In the genomic region with DNA sequence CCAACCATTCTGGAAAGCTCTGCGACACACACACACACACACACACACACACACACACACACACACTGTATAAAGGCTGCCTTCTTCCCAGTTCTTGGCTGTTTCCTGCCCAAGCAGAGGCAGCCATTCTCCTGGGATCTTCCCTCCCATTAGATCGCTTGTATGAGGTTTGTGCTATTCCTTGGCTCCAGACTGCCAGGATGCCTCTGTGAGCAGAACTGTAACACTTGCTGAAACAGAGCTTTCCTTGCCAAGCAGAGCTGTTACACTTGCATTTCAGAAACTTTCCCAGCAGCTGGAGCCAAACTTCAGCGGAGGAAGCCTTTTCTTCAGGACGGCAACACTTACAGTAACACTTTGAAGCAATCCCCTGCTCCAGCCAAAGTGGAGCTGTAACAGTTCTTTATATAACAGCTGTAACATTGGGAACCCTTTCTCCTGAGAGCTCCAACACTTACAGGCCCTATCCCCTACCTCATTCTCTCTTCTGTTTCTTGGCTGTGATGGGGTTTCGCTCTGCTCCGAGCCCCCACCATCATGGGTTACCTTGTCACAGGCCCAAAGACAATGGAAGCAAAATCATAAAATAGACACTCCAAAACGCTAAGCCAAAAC, we compare ENCODE assay signal across 9 mouse cellular contexts.
DNase-seq lines count a peak whose midpoint lies in the region; ATAC-seq lines count a peak whose summit lies in the region.
"Had no signal": no experiment of that assay in that cellular context is flagged by ENCODE, and none has a peak within 500 bp of the region (broad histone marks: within the 10 kb centered on the region; RNA-seq: fewer than 3 reads in every experiment).

No protein-coding gene starts in this region.

- H3K27me3 ChIP-seq in neural tube, embryonic 15.5 days (replicated peaks): no peaks in the 10 kb centered on the region
- H3K27me3 ChIP-seq in stomach, embryonic 16.5 days (ENCODE audit: control insufficient read depth, insufficient read depth, low read length): peaks cover 2% of the 10 kb centered on the region; the same call in 1 of the 2 replicates
- H3K27me3 ChIP-seq in hindbrain, embryonic 10.5 days (ENCODE audit: insufficient read depth, poor library complexity, severe bottlenecking): no peaks in the 10 kb centered on the region

- WGBS in neural tube, embryonic 15.5 days: 71% methylated on average over 7 of the region's 7 CpGs
- WGBS in stomach, embryonic 16.5 days: 71% methylated on average over 7 of the region's 7 CpGs
- WGBS in hindbrain, embryonic 10.5 days: 84% methylated on average over 7 of the region's 7 CpGs

- peak; percentile 3 for DNase-seq in adrenal gland, adult 8-10 months
- DNase-seq in adrenal gland, adult 18-20 months (ENCODE audit: low spot score in 2 of 2): no peak
- DNase-seq in neural tube, embryonic 10.5 days (ENCODE audit: extremely low spot score, low spot score): no peak
- peak; percentile 25 to 70 for DNase-seq in left cerebral cortex, postnatal 10 days (ENCODE audit: extremely low spot score in 1 of 2, low spot score in 2 of 2)
- DNase-seq in hindbrain, embryonic 10.5 days (ENCODE audit: low spot score): no peak

- no peaks in the 10 kb centered on the region for H3K9me3 ChIP-seq in neural tube, embryonic 15.5 days (replicated peaks)
- no peaks in the 10 kb centered on the region for H3K9me3 ChIP-seq in stomach, embryonic 16.5 days (replicated peaks; ENCODE audit: control insufficient read depth, low read length)
- H3K9me3 ChIP-seq in hindbrain, embryonic 10.5 days: no peaks in the 10 kb centered on the region

- no peak overlapping the region for H3K4me2 ChIP-seq in neural tube, embryonic 15.5 days
- H3K4me2 ChIP-seq in stomach, embryonic 16.5 days (ENCODE audit: low read depth, low read length): no peak overlapping the region
- H3K4me2 ChIP-seq: liver, embryonic 11.5 days had no signal

- no peaks in the 10 kb centered on the region for H3K4me1 ChIP-seq in neural tube, embryonic 15.5 days
- no peaks in the 10 kb centered on the region for H3K4me1 ChIP-seq in stomach, embryonic 16.5 days (ENCODE audit: control insufficient read depth, insufficient read depth, low read length)
- H3K4me1 ChIP-seq in hindbrain, embryonic 10.5 days (replicated peaks): no peaks in the 10 kb centered on the region

- H3K27ac ChIP-seq in neural tube, embryonic 15.5 days (replicated peaks): no peak overlapping the region; the same call in 1 of the 2 replicates
- H3K27ac ChIP-seq in stomach, embryonic 16.5 days (ENCODE audit: low read length): no peak overlapping the region
- no peak overlapping the region for H3K27ac ChIP-seq in hindbrain, embryonic 10.5 days

- H3K36me3 ChIP-seq in neural tube, embryonic 15.5 days: no peaks in the 10 kb centered on the region
- no peaks in the 10 kb centered on the region for H3K36me3 ChIP-seq in stomach, embryonic 16.5 days (ENCODE audit: control insufficient read depth, insufficient read depth, low read length)
- no peaks in the 10 kb centered on the region for H3K36me3 ChIP-seq in hindbrain, embryonic 10.5 days

- no peak overlapping the region for H3K4me3 ChIP-seq in neural tube, embryonic 15.5 days (replicated peaks)
- no peak overlapping the region for H3K4me3 ChIP-seq in stomach, embryonic 16.5 days (replicated peaks; ENCODE audit: low read length)
- H3K4me3 ChIP-seq in hindbrain, embryonic 10.5 days: no peak overlapping the region

- H3K9ac ChIP-seq in neural tube, embryonic 15.5 days (replicated peaks): no peak overlapping the region
- no peak overlapping the region for H3K9ac ChIP-seq in stomach, embryonic 16.5 days (ENCODE audit: low read length)

- intact Hi-C loops in left cerebral cortex, postnatal 10 days (cut with DNase I): no loop called here

- peak; percentile 35; the same call in 1 of the 2 replicates for ATAC-seq in neural tube, embryonic 15.5 days (ENCODE audit: low FRiP score)
- peak; percentile 40; the same call in 1 of the 2 replicates for ATAC-seq in stomach, embryonic 16.5 days (ENCODE audit: insufficient read depth, low FRiP score)
- ATAC-seq in megakaryocyte-erythroid progenitor cell, adult 5-6 weeks (replicated peaks; ENCODE audit: low FRiP score, low TSS enrichment, poor library complexity, severe bottlenecking): no peak

Comparison
In these comparisons a context has a peak if more than half of its experiments do, and no peak if none do; other contexts are left out.
1. DNase-seq: peak in adrenal gland, adult 8-10 months (single experiment) and left cerebral cortex, postnatal 10 days (2 of 2); none in adrenal gland, adult 18-20 months (0 of 2), neural tube, embryonic 10.5 days (single experiment) and hindbrain, embryonic 10.5 days (single experiment).